Mouse (Mus musculus) adipose tissue, adult 10 weeks (tissue): ENCODE results near the gene Oxct2a. TPM values are rescaled to one million over a fixed set of nuclear protein-coding genes. Genes with fewer than 3 reads are reported as not detected.

Experiments used
- polyA plus RNA-seq: library from polyadenylated mRNA; stranded (reverse); fragments of 350-450 nt; fragmentation: Illumina TruSeq; extraction: RNeasy Lipid Tissue Mini Kit (QIAGEN cat#74804); gene quantifications from one replicate; pipeline ENCODE4 v1.2.3, GENCODE M21; 2014; ENCODE audit warnings: low read depth, low replicate concordance

Oxct2a gene
- 5.1 TPM for polyA plus RNA-seq

DNA sequence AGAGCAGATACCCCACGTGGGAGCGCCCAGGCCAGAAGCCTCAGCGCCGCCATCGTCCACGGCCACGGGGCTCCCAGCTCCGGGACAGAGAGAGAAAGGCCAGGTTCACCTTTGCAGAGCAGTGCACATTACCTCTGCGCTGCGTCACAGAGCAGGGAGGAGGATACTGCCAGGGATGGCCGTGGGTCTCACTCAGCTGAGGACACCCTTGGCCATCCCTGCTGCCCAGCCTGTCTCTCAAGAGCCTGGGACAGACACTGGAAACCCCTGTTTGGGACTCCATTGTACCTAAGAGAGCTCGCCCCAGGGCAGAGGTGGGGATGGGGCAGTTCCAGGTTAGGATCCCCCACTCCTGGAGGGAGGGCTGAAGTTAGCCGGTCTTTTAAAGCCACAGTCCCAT lies at the start of gene Oxct2a:
Gene Oxct2a, minus strand, starts transcription at position 101 of the 400 bp plus-strand sequence.

DNA sequence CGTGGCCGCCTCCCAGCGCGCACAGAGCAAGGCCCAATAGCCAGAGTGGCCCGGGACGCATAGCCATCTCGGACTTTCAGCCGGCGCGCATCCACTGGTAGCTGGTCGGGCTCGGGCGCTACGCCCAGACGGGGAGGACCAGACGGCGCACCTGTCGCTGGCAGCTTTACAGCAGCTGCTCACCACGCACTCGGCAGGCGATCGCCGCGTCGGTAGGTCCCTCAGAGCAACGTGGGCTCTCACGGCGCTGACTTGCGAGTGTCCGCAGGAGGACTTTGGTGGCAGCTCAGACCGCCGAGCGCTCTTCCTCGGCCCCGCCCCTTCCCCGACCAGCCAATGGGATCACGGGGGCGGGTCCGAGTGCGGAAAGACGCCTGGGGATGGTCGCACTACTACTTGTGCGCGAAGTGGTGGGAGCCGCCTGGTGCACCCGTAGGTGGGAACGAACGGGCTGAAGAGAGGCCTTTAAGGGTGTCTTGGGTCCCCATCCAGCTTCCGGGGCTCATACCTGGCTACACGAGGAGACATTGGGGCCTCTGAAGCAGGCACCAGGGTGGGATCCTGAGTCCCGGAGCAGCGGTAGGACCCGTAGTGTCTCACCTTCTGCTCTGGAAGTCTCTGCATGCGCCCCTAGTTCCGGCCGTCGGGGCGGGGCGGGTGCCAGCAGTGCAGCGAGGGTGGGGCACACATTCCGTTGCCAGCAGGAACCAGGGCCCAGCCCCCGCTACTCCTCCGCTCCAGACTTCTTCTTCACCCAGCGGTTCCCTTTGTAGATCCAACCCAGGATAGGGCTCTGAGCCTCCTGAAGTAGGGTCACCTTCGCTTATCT lies 19.4 kb upstream of the Oxct2a start, which contains the start of gene Bmp8a:
Gene Bmp8a, minus strand, starts transcription at position 611 of the 829 bp plus-strand sequence.

Other genes starting within 250 kb of the Oxct2a start
- 0.15 TPM for gene Bmp8b, start 218.5 kb downstream of the Oxct2a start, polyA plus RNA-seq
- gene Oxct2b, start 207.4 kb downstream of the Oxct2a start, polyA plus RNA-seq: 5.8 TPM
- gene Ppie, start 183.7 kb downstream of the Oxct2a start, polyA plus RNA-seq: 22.7 TPM
- 0.50 TPM for gene Hpcal4, start 140.4 kb downstream of the Oxct2a start, polyA plus RNA-seq
- gene Nt5c1a, start 122.1 kb downstream of the Oxct2a start, polyA plus RNA-seq: 0.35 TPM
- gene Heyl, start 90.1 kb downstream of the Oxct2a start, polyA plus RNA-seq: 7.4 TPM
- gene Pabpc4, start 61.3 kb downstream of the Oxct2a start, polyA plus RNA-seq: 36.7 TPM
- 2.2 TPM for gene Bmp8a, start 19.6 kb upstream of the Oxct2a start, polyA plus RNA-seq